Mouse (Mus musculus): Measurements from ENCODE around the gene Cacna1c.

GRCm38 (mm10) chr6:119194601-119195000, 1.6 kb downstream of the Cacna1c start:
- TF ChIP-seq POLR2A (IDR thresholded peaks at IDR 0.05; ENCODE audit: insufficient read length, low read depth), result no peak
- TF ChIP-seq TCF12 (IDR thresholded peaks at IDR 0.05; ENCODE audit: insufficient read depth, poor library complexity, severe bottlenecking), result no peak
- no peak for TF ChIP-seq E2F4 (IDR thresholded peaks at IDR 0.05; ENCODE audit: insufficient read depth)
- TF ChIP-seq USF1 (IDR thresholded peaks at IDR 0.05; ENCODE audit: low read depth), result no peak
- TF ChIP-seq MYOD1 (IDR thresholded peaks at IDR 0.05; ENCODE audit: control insufficient read depth in 1 of 3, insufficient read length in 2 of 3, low read depth in 2 of 3), result no peak
- TF ChIP-seq MYOG (IDR thresholded peaks at IDR 0.05; ENCODE audit: control insufficient read depth in 1 of 3, insufficient read depth in 1 of 3, insufficient read length in 2 of 3, low read depth in 2 of 3), result no peak
- TF ChIP-seq POLR2AphosphoS2 (IDR thresholded peaks at IDR 0.05; ENCODE audit: insufficient read length, low read depth), result no peak
- no peak for TF ChIP-seq CEBPB (IDR thresholded peaks at IDR 0.05; ENCODE audit: insufficient read depth, poor library complexity, severe bottlenecking)
- no peak for TF ChIP-seq MAX (IDR thresholded peaks at IDR 0.05; ENCODE audit: low read depth)
- TF ChIP-seq REST (IDR thresholded peaks at IDR 0.05; ENCODE audit: insufficient read depth, insufficient read length), result no peak

Measured in myocyte (in vitro differentiated cells).